Mouse (Mus musculus): ENCODE measurements around the gene Glod5. TPM values are rescaled to one million over a fixed set of nuclear protein-coding genes. Genes with fewer than 3 reads are reported as not detected.
"Not testable (repeated sequence)": the region's sequence is repeated elsewhere in the genome, so short reads cannot be mapped to it uniquely, and the experiment has no call there.

Gene Glod5
- not detected in 2 replicates for polyA plus RNA-seq (2016; fragmentation: Nextera tagmentation; extraction: Ambion mirVana)

DNA sequence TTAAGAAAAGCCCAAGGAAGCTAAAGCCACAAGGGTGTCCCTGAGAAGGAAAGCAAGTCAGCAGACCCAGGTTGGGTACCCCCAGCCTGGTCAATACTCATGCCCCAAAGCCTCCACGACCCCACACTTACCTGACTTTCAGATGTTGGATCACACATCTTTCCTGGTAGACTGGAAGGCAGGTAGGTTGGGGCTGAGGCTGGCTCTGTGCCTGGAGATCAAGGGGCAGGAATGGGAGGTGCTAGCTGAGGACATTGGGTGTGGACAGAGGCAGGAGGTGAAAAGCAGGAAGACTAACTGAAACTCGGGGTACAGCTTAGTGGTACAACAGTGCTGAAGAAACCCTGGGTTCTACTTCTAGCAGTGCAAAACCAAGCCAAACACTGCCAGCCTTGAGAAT is at the start of gene Glod5:
Glod5 (minus strand) TSS at position 207 of the 400 bp plus-strand sequence.
- no peak within 1 kb of the TSS for H3K4me3 ChIP-seq
- no peak within 1 kb of the TSS for H3K4me2 ChIP-seq (replicated peaks)
- no peak within 1 kb of the TSS for H3K9ac ChIP-seq
- H3K27ac ChIP-seq: no peak within 1 kb of the TSS
- no peak for ATAC-seq (ENCODE audit: insufficient number of reproducible peaks, insufficient read depth, low FRiP score, low TSS enrichment)
- H3K36me3 ChIP-seq: no peaks in the 10 kb centered on the region
- no peaks in the 10 kb centered on the region for H3K4me1 ChIP-seq
- 58% methylated on average over 2 of the region's 2 CpGs for WGBS
- no peaks in the 10 kb centered on the region for H3K9me3 ChIP-seq
- no peaks in the 10 kb centered on the region for H3K27me3 ChIP-seq

GRCm38 (mm10) chrX:8051044-8051781 is 32.9 kb upstream of the Glod5 start:
- H3K27ac ChIP-seq; H3K4me3 ChIP-seq; H3K9me3 ChIP-seq; H3K4me2 ChIP-seq (replicated peaks); H3K9ac ChIP-seq; ATAC-seq (ENCODE audit: insufficient number of reproducible peaks, insufficient read depth, low FRiP score, low TSS enrichment); H3K4me1 ChIP-seq; H3K27me3 ChIP-seq; H3K36me3 ChIP-seq: not testable (repeated sequence)
- WGBS: 83% methylated on average over 8 of the region's 8 CpGs

DNA sequence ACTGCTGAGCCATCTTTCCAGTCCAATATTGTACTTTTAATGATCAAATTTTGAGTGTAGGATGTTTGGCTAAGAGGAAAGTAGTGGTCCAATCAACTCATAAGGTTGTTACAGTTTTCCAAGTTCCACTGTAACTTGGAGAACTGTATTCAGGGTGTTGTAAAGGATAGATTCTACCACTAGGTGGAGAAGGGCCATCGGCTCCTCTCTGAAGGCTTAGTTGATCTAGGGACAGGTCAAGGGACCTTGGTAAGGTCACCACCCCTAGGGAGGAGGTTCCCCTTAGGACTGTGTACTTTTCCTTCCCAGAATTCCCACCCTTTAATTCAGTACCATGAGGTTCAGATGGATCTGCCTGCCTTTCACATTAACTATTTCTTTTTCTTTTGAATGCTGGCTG is 14.7 kb upstream of the Glod5 start:
- Histone ChIP-seq H3K27ac (no peak overlapping the region), H3K9ac (no peak overlapping the region), H3K9me3 (no peaks in the 10 kb centered on the region), H3K27me3 (no peaks in the 10 kb centered on the region), H3K4me2 (replicated peaks) (no peak overlapping the region), H3K4me1 (no peaks in the 10 kb centered on the region), H3K36me3 (no peaks in the 10 kb centered on the region), H3K4me3 (no peak overlapping the region)
- WGBS: 67% methylated on average over 1 of the region's 1 CpGs
- ATAC-seq (ENCODE audit: insufficient number of reproducible peaks, insufficient read depth, low FRiP score, low TSS enrichment): no peak

GRCm38 (mm10) chrX:8026811-8027210 is 8.5 kb upstream of the Glod5 start:
- H3K27me3 ChIP-seq: no peaks in the 10 kb centered on the region
- H3K4me1 ChIP-seq: no peaks in the 10 kb centered on the region
- 72% methylated on average over 4 of the region's 4 CpGs for WGBS

DNA sequence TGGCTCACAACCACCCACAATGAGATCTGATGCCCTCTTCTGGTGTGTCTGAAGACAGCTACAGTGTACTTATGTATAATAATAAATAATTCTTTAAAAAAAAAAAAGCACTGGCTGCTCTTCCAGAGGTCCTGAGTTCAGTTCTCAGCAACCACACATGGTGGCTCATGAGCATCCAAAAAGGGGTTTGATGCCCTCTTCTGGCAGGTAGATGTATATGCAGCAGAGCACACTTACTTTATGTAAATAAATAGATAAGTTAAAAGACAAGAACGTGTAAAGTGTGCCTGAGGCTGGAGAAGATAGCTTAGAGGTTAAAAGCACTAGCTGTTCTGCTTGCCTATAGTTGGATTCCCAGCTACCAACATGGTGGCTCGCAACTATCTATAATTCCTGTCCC is 6.5 kb upstream of the Glod5 start:
- no peak overlapping the region for H3K4me3 ChIP-seq
- H3K4me1 ChIP-seq: no peaks in the 10 kb centered on the region
- ATAC-seq (ENCODE audit: insufficient number of reproducible peaks, insufficient read depth, low FRiP score, low TSS enrichment): no peak
- no peak overlapping the region for H3K4me2 ChIP-seq (replicated peaks)
- H3K27me3 ChIP-seq: no peaks in the 10 kb centered on the region
- no peak overlapping the region for H3K9ac ChIP-seq
- no peak overlapping the region for H3K27ac ChIP-seq
- H3K36me3 ChIP-seq: no peaks in the 10 kb centered on the region
- 74% methylated on average over 2 of the region's 2 CpGs for WGBS
- H3K9me3 ChIP-seq: no peaks in the 10 kb centered on the region

More at GRCm38 (mm10) chrX:8026811-8027210, 8.5 kb upstream of the Glod5 start:
- Histone ChIP-seq H3K4me2 (replicated peaks) (no peak overlapping the region), H3K9ac (no peak overlapping the region), H3K36me3 (no peaks in the 10 kb centered on the region), H3K4me3 (no peak overlapping the region), H3K9me3 (no peaks in the 10 kb centered on the region), H3K27ac (no peak overlapping the region)
- ATAC-seq (ENCODE audit: insufficient number of reproducible peaks, insufficient read depth, low FRiP score, low TSS enrichment): no peak

DNA sequence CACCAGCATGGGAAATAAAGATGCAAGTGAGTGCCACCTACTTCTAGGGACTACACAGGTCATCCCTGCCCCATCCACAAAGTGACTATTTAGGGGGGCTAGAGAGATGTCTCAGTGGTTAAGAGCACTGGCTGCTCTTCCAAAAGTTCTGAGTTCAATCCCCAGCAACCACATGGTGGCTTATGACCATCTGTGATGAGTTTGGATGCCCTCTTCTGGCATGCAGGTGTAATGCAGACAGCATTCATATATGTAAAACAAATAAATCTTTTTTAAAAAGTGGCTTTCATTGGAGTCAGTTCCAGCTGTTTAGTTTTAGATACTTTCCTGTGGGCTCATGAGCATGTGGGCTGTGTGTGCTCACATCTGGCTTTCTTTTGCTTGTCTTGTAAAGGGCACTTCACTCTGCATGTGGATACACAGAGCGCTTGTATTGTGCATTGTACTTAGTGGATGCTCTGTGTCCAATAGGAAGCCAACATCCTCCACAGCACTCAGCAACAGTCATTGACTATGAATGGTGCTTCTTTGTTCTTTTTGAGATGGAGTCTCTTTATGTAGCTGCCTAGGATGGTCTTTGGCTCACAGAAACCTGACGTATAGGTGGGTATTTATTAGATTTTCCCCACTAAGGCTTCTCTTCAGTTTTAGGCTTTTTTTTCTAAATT is 2.0 kb upstream of the Glod5 start:
- Histone ChIP-seq H3K4me2 (replicated peaks) (no peak overlapping the region), H3K9ac (no peak overlapping the region), H3K36me3 (no peaks in the 10 kb centered on the region), H3K4me1 (no peaks in the 10 kb centered on the region), H3K4me3 (no peak overlapping the region), H3K27me3 (no peaks in the 10 kb centered on the region), H3K27ac (no peak overlapping the region), H3K9me3 (no peaks in the 10 kb centered on the region)
- 65% methylated on average over 2 of the region's 2 CpGs for WGBS
- ATAC-seq (ENCODE audit: insufficient number of reproducible peaks, insufficient read depth, low FRiP score, low TSS enrichment): no peak

GRCm38 (mm10) chrX:8017142-8017541 is 1.1 kb downstream of the Glod5 start:
- Histone ChIP-seq H3K4me3 (no peak overlapping the region), H3K4me2 (replicated peaks) (no peak overlapping the region), H3K9me3 (no peaks in the 10 kb centered on the region), H3K27ac (no peak overlapping the region), H3K4me1 (no peaks in the 10 kb centered on the region), H3K27me3 (no peaks in the 10 kb centered on the region), H3K36me3 (no peaks in the 10 kb centered on the region), H3K9ac (no peak overlapping the region)
- no peak for ATAC-seq (ENCODE audit: insufficient number of reproducible peaks, insufficient read depth, low FRiP score, low TSS enrichment)
- WGBS: 11% methylated on average over 5 of the region's 5 CpGs

DNA sequence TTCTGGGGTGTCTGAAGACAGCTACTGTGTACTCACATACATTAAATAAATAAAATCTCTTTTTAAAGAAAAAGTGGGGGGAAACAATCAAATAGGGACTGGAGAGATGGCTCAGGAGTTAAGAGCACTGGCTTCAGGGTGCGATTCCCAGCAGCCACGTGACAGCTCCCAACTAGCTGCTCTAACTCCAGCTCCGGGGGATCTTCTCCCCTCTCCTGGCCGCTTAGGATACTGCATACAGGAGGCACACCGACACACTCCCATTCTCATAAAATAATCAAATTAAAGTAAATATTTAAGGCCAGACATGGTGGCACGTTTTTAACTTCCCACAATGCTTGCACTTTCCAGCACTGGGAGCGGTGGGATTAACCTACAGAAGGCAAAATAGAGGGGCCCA is 2.6 kb downstream of the Glod5 start:
- H3K4me3 ChIP-seq; H3K27ac ChIP-seq; H3K4me1 ChIP-seq; H3K9me3 ChIP-seq; ATAC-seq (ENCODE audit: insufficient number of reproducible peaks, insufficient read depth, low FRiP score, low TSS enrichment); H3K36me3 ChIP-seq; H3K27me3 ChIP-seq; H3K9ac ChIP-seq; H3K4me2 ChIP-seq (replicated peaks): not testable (repeated sequence)
- WGBS: 29% methylated on average over 7 of the region's 7 CpGs

- Histone ChIP-seq H3K4me1 (no peaks in the 10 kb centered on the region), H3K9ac (no peak overlapping the region), H3K27me3 (no peaks in the 10 kb centered on the region), H3K4me2 (replicated peaks) (no peak overlapping the region), H3K4me3 (no peak overlapping the region), H3K27ac (no peak overlapping the region), H3K36me3 (no peaks in the 10 kb centered on the region), H3K9me3 (no peaks in the 10 kb centered on the region)
- 26% methylated on average over 6 of the region's 8 CpGs for WGBS
- ATAC-seq (ENCODE audit: insufficient number of reproducible peaks, insufficient read depth, low FRiP score, low TSS enrichment): no peak
Observed at GRCm38 (mm10) chrX:8013569-8014314, 4.5 kb downstream of the Glod5 start.

GRCm38 (mm10) chrX:8013157-8013556 is 5.1 kb downstream of the Glod5 start:
- H3K4me2 ChIP-seq (replicated peaks): no peak overlapping the region
- H3K9me3 ChIP-seq: no peaks in the 10 kb centered on the region
- no peaks in the 10 kb centered on the region for H3K4me1 ChIP-seq
- 11% methylated on average over 2 of the region's 2 CpGs for WGBS
- H3K27ac ChIP-seq: no peak overlapping the region
- H3K4me3 ChIP-seq: no peak overlapping the region
- H3K9ac ChIP-seq: no peak overlapping the region
- no peaks in the 10 kb centered on the region for H3K27me3 ChIP-seq
- no peaks in the 10 kb centered on the region for H3K36me3 ChIP-seq
- ATAC-seq (ENCODE audit: insufficient number of reproducible peaks, insufficient read depth, low FRiP score, low TSS enrichment): no peak

DNA sequence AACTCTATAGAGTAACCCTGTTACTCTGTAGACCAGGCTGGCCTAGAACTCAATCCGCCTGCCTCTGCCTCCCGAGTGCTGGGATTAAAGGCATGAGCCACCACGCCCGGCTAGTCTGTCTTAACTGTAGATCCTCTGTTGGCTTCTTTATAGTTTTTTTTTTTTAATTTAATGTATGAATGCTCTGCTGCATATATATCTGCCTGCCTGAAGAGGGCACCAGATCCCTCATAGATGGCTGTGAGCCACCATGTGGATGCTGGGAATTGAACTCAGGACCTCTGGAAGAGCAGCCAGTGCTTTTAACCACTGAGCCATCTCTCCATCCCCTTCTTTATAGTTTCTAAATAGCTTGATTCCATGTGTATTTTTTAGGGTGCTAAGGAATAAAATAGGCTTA is 8.9 kb downstream of the Glod5 start:
- H3K36me3 ChIP-seq; H3K9ac ChIP-seq; H3K4me2 ChIP-seq (replicated peaks); H3K27ac ChIP-seq; ATAC-seq (ENCODE audit: insufficient number of reproducible peaks, insufficient read depth, low FRiP score, low TSS enrichment); H3K4me3 ChIP-seq; H3K4me1 ChIP-seq; H3K9me3 ChIP-seq; H3K27me3 ChIP-seq: not testable (repeated sequence)
- 72% methylated on average over 4 of the region's 4 CpGs for WGBS

DNA sequence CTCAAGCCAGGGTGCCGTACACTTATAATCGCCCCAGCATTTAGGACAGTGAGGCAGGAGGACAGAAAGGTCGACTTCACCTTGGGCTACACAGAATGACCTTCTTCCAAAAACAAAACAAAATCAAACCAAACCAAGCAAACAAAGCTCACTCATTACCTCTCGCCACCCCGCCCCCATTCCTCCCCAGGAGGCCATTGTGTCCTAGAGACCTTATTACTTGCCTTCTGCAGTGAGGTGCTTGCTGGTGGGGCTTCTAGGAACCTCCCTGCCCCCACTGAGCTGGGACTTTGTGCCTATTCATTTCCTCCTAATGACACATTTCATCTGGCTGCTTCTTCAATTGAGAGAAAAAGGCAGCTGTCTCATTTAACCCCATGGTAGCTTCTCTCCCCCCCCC is 9.7 kb downstream of the Glod5 start:
- H3K9ac ChIP-seq: no peak overlapping the region
- no peak overlapping the region for H3K4me2 ChIP-seq (replicated peaks)
- no peak for ATAC-seq (ENCODE audit: insufficient number of reproducible peaks, insufficient read depth, low FRiP score, low TSS enrichment)
- H3K9me3 ChIP-seq: no peaks in the 10 kb centered on the region
- no peak overlapping the region for H3K4me3 ChIP-seq
- H3K36me3 ChIP-seq: no peaks in the 10 kb centered on the region
- H3K27ac ChIP-seq: no peak overlapping the region
- WGBS: 42% methylated on average over 5 of the region's 5 CpGs
- H3K27me3 ChIP-seq: no peaks in the 10 kb centered on the region
- H3K4me1 ChIP-seq: no peaks in the 10 kb centered on the region

Measured in embryonic facial prominence, embryonic 12.5 days (tissue).